Mouse (Mus musculus) testis, adult 2 months (tissue): ENCODE measurements around the gene Ano8.

ENCODE experiments used
- CTCF ChIP-seq: fragments of 200-500 bp; IDR thresholded peaks from 2 replicates; pipeline ENCODE4 v1.5.1; 2012; ENCODE audit warnings: low read depth, mild to moderate bottlenecking, inconsistent platforms, low read length, moderate library complexity; ENCODE audit not compliant: control insufficient read depth, insufficient read depth, insufficient replicate concordance
- POLR2A ChIP-seq: fragments of 200-500 bp; IDR thresholded peaks from 2 replicates; pipeline ENCODE4 v1.6.1; 2012; ENCODE audit warnings: low read depth, mild to moderate bottlenecking, inconsistent platforms, low read length, moderate library complexity; ENCODE audit not compliant: control insufficient read depth

DNA sequence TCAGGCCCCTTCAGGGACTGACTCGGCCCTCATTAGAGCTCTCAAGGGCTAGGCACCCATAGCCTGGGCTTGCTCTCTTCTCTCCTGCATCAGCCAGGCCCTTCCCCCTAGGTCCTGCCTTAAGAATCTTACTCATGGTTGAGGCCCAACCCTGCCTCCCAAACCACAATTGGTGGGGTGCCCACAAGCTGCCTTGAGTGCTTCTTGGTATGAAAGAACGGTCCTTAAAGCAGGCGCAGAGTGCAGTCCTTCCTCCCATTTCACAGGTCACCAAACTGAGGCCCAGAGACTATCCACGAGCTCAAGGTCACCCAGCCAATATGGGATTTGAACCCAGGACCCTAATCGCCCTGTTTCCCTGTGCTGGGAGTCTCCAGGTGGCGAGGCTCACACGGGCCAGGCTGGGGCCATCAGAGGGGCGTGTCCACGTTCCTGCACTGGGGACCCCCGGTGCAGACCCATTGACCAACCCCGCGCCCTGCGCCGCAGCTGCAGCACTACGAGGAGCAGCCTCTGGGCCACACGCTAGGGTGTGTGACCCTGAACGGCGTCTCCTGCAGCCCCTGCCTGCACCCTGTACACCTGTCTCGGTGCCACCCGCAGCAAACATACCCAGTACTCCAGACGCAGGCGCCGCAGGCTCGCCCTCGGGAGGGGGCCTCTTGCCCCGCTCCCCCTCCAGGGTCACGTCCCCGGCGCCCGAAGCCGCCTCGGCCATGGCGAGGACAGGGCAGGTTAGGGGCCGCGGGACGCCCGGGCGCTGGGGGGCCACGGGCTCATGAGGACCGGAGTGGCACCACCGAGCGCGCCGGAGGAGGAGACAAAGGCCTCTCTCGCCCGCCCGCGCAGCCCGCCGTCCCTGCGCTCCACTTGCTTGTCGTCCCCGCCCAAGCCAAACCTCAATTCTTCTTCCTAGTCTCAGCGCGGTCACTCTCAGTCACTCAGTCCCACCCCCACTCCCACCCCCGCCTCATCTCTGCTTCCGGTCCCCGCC, at the start of gene Ano8:
- no peak for TF ChIP-seq CTCF
- TF ChIP-seq POLR2A = no peak
